Mouse (Mus musculus): ENCODE data around the gene Pycard. TPM values are rescaled to one million over a fixed set of nuclear protein-coding genes. Genes with fewer than 3 reads are reported as not detected.

The Pycard gene
- total and polyA plus RNA-seq, 3 experiments: 5.1 to 52.5 (median 8.1) TPM

GRCm38 (mm10) chr7:128009715-128010340 lies 16.2 kb upstream of the Pycard start:
- H3K27me3 ChIP-seq (replicated peaks): no peaks in the 10 kb centered on the region
- H3K4me3 ChIP-seq (replicated peaks in 1 of 3; ENCODE audit: low read depth in 2 of 3, low read length in 2 of 3, poor library complexity in 1 of 3): no peak overlapping the region
- dilution Hi-C loops (cut with MboI; ENCODE audit: extremely low pct_ligation_motif_present, extremely low pct_unique_long_range_greater_than_20kb, low sequenced_read_pairs) (no loop called here), in situ Hi-C loops (cut with MboI; ENCODE audit: low pct_ligation_motif_present, low pct_unique_long_range_greater_than_20kb, low sequenced_read_pairs) (no loop called here)
- H3K9me3 ChIP-seq (replicated peaks; ENCODE audit: low read length): no peaks in the 10 kb centered on the region
- no peaks in the 10 kb centered on the region for H3K79me2 ChIP-seq (replicated peaks; ENCODE audit: control insufficient read depth, extremely low read depth, insufficient read depth, poor library complexity, severe bottlenecking)
- no peaks in the 10 kb centered on the region for H3K36me3 ChIP-seq (replicated peaks in 1 of 2; ENCODE audit: control insufficient read depth in 1 of 2, insufficient read depth in 1 of 2, low read length in 1 of 2)
- no peak overlapping the region for H3K9ac ChIP-seq (ENCODE audit: insufficient read depth, low read depth)
- no peak for TF ChIP-seq MAX (IDR thresholded peaks at IDR 0.05; ENCODE audit: low read length)
- no peak for TF ChIP-seq E2F4 (IDR thresholded peaks at IDR 0.05; ENCODE audit: insufficient replicate concordance, low read depth, low read length)
- no peak for TF ChIP-seq JUND (conservative IDR thresholded peaks at IDR 0.05; ENCODE audit: low read depth, low read length)
- no peak for TF ChIP-seq USF2 (conservative IDR thresholded peaks at IDR 0.05; ENCODE audit: low read depth, low read length)
- TF ChIP-seq SMC3 (IDR thresholded peaks at IDR 0.05; ENCODE audit: low read depth, low read length): no peak
- TF ChIP-seq MAFK (IDR thresholded peaks at IDR 0.05; ENCODE audit: insufficient replicate concordance, low read length): no peak
- TF ChIP-seq NRF1 (IDR thresholded peaks at IDR 0.05; ENCODE audit: low read depth, low read length): no peak
- no peak for TF ChIP-seq MAZ (IDR thresholded peaks at IDR 0.05; ENCODE audit: low read depth, low read length)
- no peak for TF ChIP-seq ELF1 (IDR thresholded peaks at IDR 0.05; ENCODE audit: low read depth, low read length)
- no peak for TF ChIP-seq ZNF384 (IDR thresholded peaks at IDR 0.05; ENCODE audit: low read depth, low read length)
- no peak for TF ChIP-seq KAT2A (IDR thresholded peaks at IDR 0.05; ENCODE audit: insufficient replicate concordance, low read length)
- DNase-seq (ENCODE audit: extremely low read depth): no peak
- H3K27ac ChIP-seq (ENCODE audit: insufficient read depth, low read depth): no peak overlapping the region
- H3K4me2 ChIP-seq (ENCODE audit: insufficient read depth, low read depth, poor library complexity, severe bottlenecking): no peak overlapping the region
- H3K4me1 ChIP-seq (ENCODE audit: control insufficient read depth in 1 of 2, insufficient read depth in 2 of 2): no peaks in the 10 kb centered on the region

DNA sequence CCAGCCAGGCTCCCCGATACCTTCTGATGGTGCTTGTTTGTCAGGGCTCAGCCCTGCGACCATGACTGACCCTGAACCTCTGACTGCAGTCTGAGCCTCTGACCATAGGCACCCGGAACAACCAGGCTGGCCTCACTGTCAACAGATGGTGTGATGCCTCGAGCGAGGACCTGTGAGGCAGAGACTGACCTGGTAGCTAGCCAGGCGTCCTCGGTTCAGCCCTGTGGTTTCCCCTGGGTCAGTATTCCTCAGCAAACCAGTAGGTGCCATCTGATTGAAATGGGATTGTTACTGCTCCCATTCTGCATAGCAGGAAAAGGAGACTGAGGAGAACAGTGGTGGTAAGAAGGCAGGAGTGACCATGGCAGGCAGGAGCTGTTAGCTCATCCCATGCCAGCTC lies 12.5 kb upstream of the Pycard start:
- Histone ChIP-seq H3K4me1 (ENCODE audit: control insufficient read depth in 1 of 2, insufficient read depth in 2 of 2) (peaks cover 0 to 5% of the 10 kb centered on the region in 2 experiments; a peak in 2 of 4 replicates), H3K27ac (ENCODE audit: insufficient read depth, low read depth) (no peak overlapping the region), H3K4me2 (ENCODE audit: insufficient read depth, low read depth, poor library complexity, severe bottlenecking) (no peak overlapping the region), H3K36me3 (replicated peaks in 1 of 2; ENCODE audit: control insufficient read depth in 1 of 2, insufficient read depth in 1 of 2, low read length in 1 of 2) (no peaks in the 10 kb centered on the region), H3K9me3 (replicated peaks; ENCODE audit: low read length) (peaks cover 4% of the 10 kb centered on the region), H3K79me2 (replicated peaks; ENCODE audit: control insufficient read depth, extremely low read depth, insufficient read depth, poor library complexity, severe bottlenecking) (no peaks in the 10 kb centered on the region), H3K27me3 (replicated peaks) (no peaks in the 10 kb centered on the region), H3K4me3 (replicated peaks in 1 of 3; ENCODE audit: low read depth in 2 of 3, low read length in 2 of 3, poor library complexity in 1 of 3) (no peak overlapping the region), H3K9ac (ENCODE audit: insufficient read depth, low read depth) (no peak overlapping the region)
- TF ChIP-seq JUND (conservative IDR thresholded peaks at IDR 0.05; ENCODE audit: low read depth, low read length) (no peak), HCFC1 (IDR thresholded peaks at IDR 0.05; ENCODE audit: low read depth, low read length) (no peak), TBP (conservative IDR thresholded peaks at IDR 0.05; ENCODE audit: low read depth, low read length) (no peak), SMC3 (IDR thresholded peaks at IDR 0.05; ENCODE audit: low read depth, low read length) (no peak), CTCF (conservative IDR thresholded peaks at IDR 0.05 in 1 of 2, IDR thresholded peaks at IDR 0.05 in 1 of 2; ENCODE audit: low read depth in 2 of 2, low read length in 2 of 2) (no peak), NELFE (IDR thresholded peaks at IDR 0.05; ENCODE audit: low read depth, low read length) (no peak), JUN (IDR thresholded peaks at IDR 0.05; ENCODE audit: insufficient read depth, low read depth, low read length) (no peak), ZKSCAN1 (IDR thresholded peaks at IDR 0.05; ENCODE audit: borderline replicate concordance, low read depth, low read length) (no peak), CHD2 (IDR thresholded peaks at IDR 0.05; ENCODE audit: low read length) (no peak), USF1 (IDR thresholded peaks at IDR 0.05; ENCODE audit: low read depth, low read length) (no peak), SIN3A (IDR thresholded peaks at IDR 0.05; ENCODE audit: low read length) (no peak), ZNF384 (IDR thresholded peaks at IDR 0.05; ENCODE audit: low read depth, low read length) (no peak), EP300 (IDR thresholded peaks at IDR 0.05; ENCODE audit: low read length) (no peak), USF2 (conservative IDR thresholded peaks at IDR 0.05; ENCODE audit: low read depth, low read length) (no peak), MXI1 (IDR thresholded peaks at IDR 0.05; ENCODE audit: low read depth, low read length) (no peak)
- in situ Hi-C loops (cut with MboI; ENCODE audit: low pct_ligation_motif_present, low pct_unique_long_range_greater_than_20kb, low sequenced_read_pairs): no loop called here
- no peak for DNase-seq (ENCODE audit: extremely low read depth)
- dilution Hi-C loops (cut with MboI; ENCODE audit: extremely low pct_ligation_motif_present, extremely low pct_unique_long_range_greater_than_20kb, low sequenced_read_pairs): no loop called here

Measured in CH12.LX (cell line).